Mouse (Mus musculus) Muller cell, postnatal 12 days (primary cell): ENCODE measurements around the gene Gopc.
"Not testable (repeated sequence)": the region's sequence is repeated elsewhere in the genome, so short reads cannot be mapped to it uniquely, and the experiment has no call there.

Experiments used
- DNase-seq: peaks from one replicate; pipeline ENCODE4 v3.0.0-alpha.2; 2015; ENCODE audit errors: inconsistent ontology term

The Gopc gene

DNA sequence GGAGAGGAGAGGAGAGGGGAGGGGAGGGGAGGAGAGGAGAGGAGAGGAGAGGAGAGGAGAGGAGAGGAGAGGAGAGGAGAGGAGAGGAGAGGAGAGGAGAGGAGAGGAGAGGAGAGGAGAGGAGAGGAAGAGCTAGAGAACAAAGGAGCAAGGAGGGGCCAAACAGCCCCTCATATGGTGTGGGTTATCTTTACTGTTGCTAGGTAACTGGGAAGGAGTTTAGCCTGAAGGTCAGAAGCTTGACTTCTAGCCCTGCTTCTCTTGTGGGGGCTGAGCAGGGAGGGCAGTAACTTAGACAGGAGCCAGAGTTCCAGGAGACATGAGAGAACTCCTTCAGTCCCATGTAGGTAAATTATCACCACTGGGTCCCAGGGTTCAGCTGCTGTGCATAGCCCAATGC is 83.4 kb downstream of the Gopc start:
- DNase-seq = not testable (repeated sequence)

DNA sequence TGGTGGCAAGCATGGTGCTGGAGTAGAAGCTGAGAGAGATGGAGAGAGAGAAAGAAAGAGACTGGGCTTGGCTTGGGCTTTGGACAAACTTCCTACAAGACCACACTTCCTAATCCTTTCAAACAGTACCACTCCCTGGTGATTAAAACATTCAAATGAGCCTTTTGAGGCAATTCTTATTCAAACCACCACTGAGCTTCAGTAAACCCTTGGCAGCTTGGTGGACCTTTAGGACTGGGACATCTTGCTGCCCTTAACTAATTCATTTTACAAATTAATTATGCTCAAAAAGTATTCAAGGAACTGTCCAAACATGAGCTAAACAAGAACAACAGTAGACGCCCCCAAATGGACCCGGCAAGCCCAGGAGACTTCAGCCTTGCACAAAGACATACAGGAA is 86.0 kb downstream of the Gopc start:
- DNase-seq = no peak

DNA sequence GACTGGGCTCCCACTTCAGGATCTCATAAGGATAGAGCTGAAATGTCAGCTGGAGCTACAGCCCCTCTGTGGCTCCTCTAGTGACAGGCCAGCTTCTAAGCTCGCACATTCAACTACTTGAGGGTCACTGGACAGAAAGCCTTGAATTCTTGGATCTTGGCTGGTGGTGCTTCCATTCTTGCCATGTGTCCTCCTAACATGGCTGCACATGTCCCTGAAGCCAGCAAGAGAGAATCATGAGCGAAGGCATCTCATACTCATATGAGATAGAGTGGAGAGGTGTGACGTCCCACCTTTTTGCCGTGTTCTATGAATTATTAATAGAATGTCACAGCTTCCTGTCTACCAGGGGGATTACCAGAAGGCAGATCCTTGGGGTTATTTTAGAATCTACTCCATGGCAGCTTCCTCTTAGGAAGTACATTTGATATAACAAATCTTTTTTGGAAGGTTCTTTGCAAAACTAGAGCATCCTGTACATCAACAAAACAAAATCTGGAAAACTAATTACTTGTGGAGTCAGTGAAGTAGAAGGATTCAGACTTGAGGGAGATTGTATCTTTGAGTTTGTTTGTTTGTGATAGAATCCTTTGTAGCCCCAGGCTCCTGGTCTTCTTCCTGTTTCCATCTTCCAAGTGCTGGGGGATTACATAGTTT is 87.9 kb downstream of the Gopc start:
- DNase-seq = no peak

DNA sequence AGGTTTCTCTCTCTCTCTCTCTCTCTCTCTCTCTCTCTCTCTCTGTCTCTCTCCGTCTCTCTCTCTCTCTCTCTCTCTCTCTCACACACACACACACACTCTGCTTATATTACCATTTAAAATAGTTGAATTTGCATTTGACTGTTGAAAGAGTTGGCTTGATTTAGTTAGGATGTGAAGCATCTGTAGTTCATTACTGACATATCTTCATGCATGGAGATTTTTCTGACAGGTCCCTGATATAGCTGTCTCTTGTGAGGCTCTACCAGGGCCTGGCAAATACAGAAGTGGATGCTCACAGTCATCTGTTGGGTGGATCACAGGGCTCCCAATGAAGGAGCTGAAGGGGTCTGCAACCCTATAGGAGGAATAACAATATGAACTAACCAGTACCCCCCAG is 89.5 kb downstream of the Gopc start:
- not testable (repeated sequence) for DNase-seq

DNA sequence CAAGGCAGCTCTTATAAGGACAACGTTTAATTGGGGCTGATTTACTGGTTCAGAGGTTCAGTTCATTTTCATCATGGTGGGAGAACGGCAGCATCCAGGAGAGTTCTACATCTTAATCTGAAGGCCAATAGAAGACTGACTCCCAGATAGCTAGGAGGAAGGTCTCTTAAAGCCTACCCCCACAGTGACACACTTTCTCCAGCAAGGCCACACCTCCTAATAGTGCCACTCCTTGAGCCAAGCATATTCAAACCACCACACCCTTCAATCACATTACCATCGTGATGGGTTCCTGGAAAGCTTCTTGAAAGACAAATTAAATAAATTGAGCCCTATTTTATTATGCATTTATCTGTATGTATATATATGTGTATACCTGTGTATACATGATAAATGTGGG is 92.7 kb downstream of the Gopc start:
- DNase-seq = no peak

DNA sequence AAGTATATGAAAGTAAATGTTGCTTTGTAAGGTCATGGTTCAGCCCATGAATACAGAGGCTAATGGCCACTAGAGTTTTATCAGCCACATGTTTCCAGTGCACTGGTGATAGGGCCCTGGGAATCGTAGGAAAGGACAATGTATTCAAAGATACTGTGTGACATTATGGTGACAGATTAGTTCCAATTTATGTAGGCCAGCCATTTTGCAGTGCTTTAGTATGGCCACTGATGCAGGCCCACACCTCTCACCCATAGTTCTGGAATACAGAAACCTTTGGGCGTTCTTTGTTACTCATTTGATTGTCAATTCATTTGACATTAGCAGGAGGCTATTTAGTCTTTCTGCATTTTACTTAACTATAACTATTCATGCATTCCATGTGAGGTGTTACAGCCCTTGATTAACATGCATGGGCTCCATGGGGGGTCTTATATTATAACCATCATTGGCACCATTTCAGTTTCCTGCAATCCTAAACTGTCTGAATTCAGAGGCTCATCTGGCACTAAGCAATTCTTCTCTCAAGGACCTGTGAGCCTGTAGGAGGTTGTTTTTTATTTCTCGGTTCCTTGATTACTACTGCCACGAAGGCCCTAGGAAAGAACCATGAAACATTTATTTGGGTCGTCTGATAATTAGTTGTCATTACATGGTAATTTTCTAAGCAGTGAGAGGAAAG is 93.9 kb downstream of the Gopc start:
- no peak for DNase-seq
